23 mouse cellular contexts compared by ENCODE assay signal in the genomic region with DNA sequence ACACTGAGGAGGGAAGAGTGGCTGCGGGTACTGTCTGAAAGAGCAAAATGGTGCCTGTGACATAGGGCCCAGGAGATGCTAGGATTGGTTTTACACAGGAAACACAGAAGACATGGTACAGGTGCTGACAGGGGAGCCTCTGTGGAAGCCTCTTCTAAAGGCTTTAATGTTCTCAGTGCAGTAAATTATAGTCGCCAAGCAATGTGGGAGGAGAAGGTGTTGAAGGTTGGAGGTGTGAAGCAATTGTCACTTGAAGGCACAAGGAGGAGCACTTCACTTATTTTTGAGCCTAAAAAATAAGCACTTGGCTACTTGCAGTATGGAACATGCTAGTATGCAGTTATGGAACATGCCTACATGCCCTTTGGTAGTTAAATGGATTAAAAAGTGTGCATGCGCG.
"Had no signal": no experiment of that assay in that cellular context is flagged by ENCODE, and none has a peak within 500 bp of the region (broad histone marks: within the 10 kb centered on the region; RNA-seq: fewer than 3 reads in every experiment).

No protein-coding gene starts in this region.

- H3K4me3 ChIP-seq: limb, embryonic 10.5 days; limb, embryonic 13.5 days; liver, embryonic 12.5 days; liver, embryonic 15.5 days; lung, embryonic 15.5 days; megakaryocyte, embryonic 14.5 days; midbrain, embryonic 10.5 days; midbrain, embryonic 13.5 days; myocyte; neural tube, embryonic 13.5 days had no signal

- ATAC-seq: intestine, embryonic 16.5 days; liver, embryonic 12.5 days; midbrain, embryonic 13.5 days; midbrain, embryonic 16.5 days had no signal

- H3K27ac ChIP-seq: limb, embryonic 10.5 days; limb, embryonic 13.5 days; liver, embryonic 12.5 days; liver, embryonic 15.5 days; lung, embryonic 15.5 days; midbrain, embryonic 10.5 days; midbrain, embryonic 13.5 days; neural tube, embryonic 13.5 days; stomach, postnatal 0 days had no signal

- DNase-seq: kidney, adult 18-20 months; kidney, adult 9 months; kidney, postnatal 14 days; kidney, postnatal 4 days; liver; lung, adult 18-20 months; lung, postnatal 10 days; lung, postnatal 36 days; retina, postnatal 1 day; thymus, postnatal 25 days had no signal
